ENCODE assay signal across 8 mouse cellular contexts in the genomic region with DNA sequence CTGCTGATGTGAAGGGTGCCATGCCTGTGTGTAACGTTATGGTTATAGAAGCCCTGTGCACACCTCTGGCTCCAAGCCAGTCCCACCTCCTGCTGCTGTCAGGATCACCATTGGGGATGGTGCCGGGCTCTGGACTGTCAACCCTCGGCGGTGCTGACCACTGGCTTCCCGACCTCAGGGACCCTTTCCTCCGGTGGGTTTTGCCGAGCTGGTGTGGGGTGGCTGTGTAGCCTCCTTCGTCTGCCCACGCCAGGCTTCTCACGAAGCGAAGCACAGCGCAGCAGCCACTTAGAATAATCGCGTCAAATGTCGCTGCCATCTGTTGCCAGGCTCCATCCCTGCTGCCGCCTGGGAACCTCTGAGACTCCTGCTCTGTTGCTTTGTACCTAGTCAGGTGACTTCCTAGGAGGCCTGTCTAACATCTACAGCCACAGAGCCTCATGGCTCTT. TPM values are rescaled to one million over a fixed set of nuclear protein-coding genes. Genes with fewer than 3 reads are reported as not detected.
A peak's percentile ranks its signal among the peaks of the same experiment; 100 is the strongest.
DNase-seq lines count a peak whose midpoint lies in the region; ATAC-seq and TF ChIP-seq lines count a peak whose summit lies in the region.

No protein-coding gene starts in this region.

- 33% methylated on average over 16 of the region's 16 CpGs for WGBS in heart, embryonic 15.5 days
- 27% methylated on average over 16 of the region's 16 CpGs for WGBS in forebrain, postnatal 0 days
- WGBS in midbrain, embryonic 15.5 days = 24% methylated on average over 16 of the region's 16 CpGs
- WGBS in kidney, embryonic 16.5 days = 47% methylated on average over 16 of the region's 16 CpGs

- no peak for DNase-seq in heart, postnatal 10 days
- DNase-seq in cerebellum, adult 8-10 months = peak; percentile 67
- DNase-seq in forebrain, postnatal 0 days = peak; percentile 85
- no peak for DNase-seq in urinary bladder, postnatal 25 days (ENCODE audit: low spot score)
- no peak for DNase-seq in embryo, embryonic 11 days

- TF ChIP-seq CTCF in forebrain, postnatal 0 days (IDR thresholded peaks at IDR 0.05; ENCODE audit: low read depth) = no peak

- peaks cover 99% of the 10 kb centered on the region for H3K4me1 ChIP-seq in heart, embryonic 15.5 days (replicated peaks)
- peaks cover 49% of the 10 kb centered on the region for H3K4me1 ChIP-seq in forebrain, postnatal 0 days (ENCODE audit: insufficient read depth)
- H3K4me1 ChIP-seq in midbrain, embryonic 15.5 days = peaks cover 82% of the 10 kb centered on the region
- peaks cover 82% of the 10 kb centered on the region for H3K4me1 ChIP-seq in kidney, embryonic 16.5 days (ENCODE audit: insufficient read depth, low read length)

- H3K9ac ChIP-seq in heart, embryonic 15.5 days = peak overlapping the region; percentile 18; the same call in 1 of the 2 replicates
- no peak overlapping the region for H3K9ac ChIP-seq in forebrain, postnatal 0 days
- no peak overlapping the region for H3K9ac ChIP-seq in midbrain, embryonic 15.5 days
- no peak overlapping the region for H3K9ac ChIP-seq in kidney, embryonic 16.5 days (replicated peaks; ENCODE audit: low read length)

- no peak for ATAC-seq in heart, embryonic 15.5 days (replicated peaks; ENCODE audit: insufficient number of reproducible peaks, insufficient read depth, low FRiP score, low read depth)
- ATAC-seq in forebrain, postnatal 0 days = peak; percentile 58
- ATAC-seq in midbrain, embryonic 15.5 days (replicated peaks) = no peak
- ATAC-seq in kidney, embryonic 16.5 days (ENCODE audit: low FRiP score, low TSS enrichment) = no peak

- no peaks in the 10 kb centered on the region for H3K36me3 ChIP-seq in heart, embryonic 15.5 days
- H3K36me3 ChIP-seq in forebrain, postnatal 0 days (ENCODE audit: insufficient read depth) = no peaks in the 10 kb centered on the region
- H3K36me3 ChIP-seq in midbrain, embryonic 15.5 days (replicated peaks) = no peaks in the 10 kb centered on the region
- no peaks in the 10 kb centered on the region for H3K36me3 ChIP-seq in kidney, embryonic 16.5 days (ENCODE audit: insufficient read depth, low read length)

- no peaks in the 10 kb centered on the region for H3K27me3 ChIP-seq in heart, embryonic 15.5 days
- no peaks in the 10 kb centered on the region for H3K27me3 ChIP-seq in forebrain, postnatal 0 days (ENCODE audit: insufficient read depth, low read length)
- H3K27me3 ChIP-seq in midbrain, embryonic 15.5 days (replicated peaks) = no peaks in the 10 kb centered on the region
- H3K27me3 ChIP-seq in kidney, embryonic 16.5 days (ENCODE audit: insufficient read depth, low read length) = no peaks in the 10 kb centered on the region

- intact Hi-C loops in heart, postnatal 10 days (cut with DNase I) = no loop called here

- peak overlapping the region; percentile 48 for H3K27ac ChIP-seq in heart, embryonic 15.5 days
- H3K27ac ChIP-seq in forebrain, postnatal 0 days (ENCODE audit: low read depth, low read length) = peak overlapping the region; percentile 78
- H3K27ac ChIP-seq in midbrain, embryonic 15.5 days = peak overlapping the region; percentile 77
- H3K27ac ChIP-seq in kidney, embryonic 16.5 days (ENCODE audit: low read length) = no peak overlapping the region

- H3K9me3 ChIP-seq in heart, embryonic 15.5 days (replicated peaks) = no peaks in the 10 kb centered on the region
- no peaks in the 10 kb centered on the region for H3K9me3 ChIP-seq in forebrain, postnatal 0 days (ENCODE audit: low read length)
- no peaks in the 10 kb centered on the region for H3K9me3 ChIP-seq in midbrain, embryonic 15.5 days
- no peaks in the 10 kb centered on the region for H3K9me3 ChIP-seq in kidney, embryonic 16.5 days (ENCODE audit: low read length)

- H3K4me2 ChIP-seq in heart, embryonic 15.5 days = peak overlapping the region; percentile 37; the same call in 1 of the 2 replicates
- H3K4me2 ChIP-seq in forebrain, postnatal 0 days (ENCODE audit: low read depth) = peak overlapping the region; percentile 17
- no peak overlapping the region for H3K4me2 ChIP-seq in midbrain, embryonic 15.5 days
- H3K4me2 ChIP-seq in kidney, embryonic 16.5 days (replicated peaks; ENCODE audit: low read depth, low read length) = no peak overlapping the region

- H3K4me3 ChIP-seq in heart, embryonic 15.5 days = no peak overlapping the region
- H3K4me3 ChIP-seq in forebrain, postnatal 0 days (ENCODE audit: low read depth, low read length) = no peak overlapping the region
- H3K4me3 ChIP-seq in midbrain, embryonic 15.5 days = no peak overlapping the region
- no peak overlapping the region for H3K4me3 ChIP-seq in kidney, embryonic 16.5 days (ENCODE audit: low read length)

RNA-seq across cellular contexts. Expression of gene Gins2, which starts 40.8 kb away (rescaled TPM):
- 43.9 and 56.2 TPM in 2 replicates for polyA plus RNA-seq in heart, embryonic 15.5 days (2015; fragmentation: Nextera tagmentation; extraction: Ambion mirVana)
- total RNA-seq in heart, postnatal 10 days (2021) = 10 to 100 TPM; 14.6 to 15.2 TPM
- total RNA-seq in forebrain, postnatal 0 days (2014; rRNA removed) = 2.6 and 5.3 TPM in 2 replicates
- 9.6 and 10.7 TPM in 2 replicates for polyA plus RNA-seq in forebrain, postnatal 0 days (2015; fragmentation: Nextera tagmentation; extraction: Ambion mirVana)
- polyA plus RNA-seq in midbrain, embryonic 15.5 days (2015; fragmentation: Nextera tagmentation; extraction: Ambion mirVana) = 15.3 and 16.5 TPM in 2 replicates
- polyA plus RNA-seq in kidney, embryonic 16.5 days (2015; fragmentation: Nextera tagmentation; extraction: Ambion mirVana) = 114 and 117 TPM in 2 replicates

Comparison
In these comparisons a context has a peak if more than half of its experiments do, and no peak if none do; other contexts are left out.
1. H3K4me2 ChIP-seq: peak in heart, embryonic 15.5 days (single experiment) and forebrain, postnatal 0 days (single experiment); none in midbrain, embryonic 15.5 days (single experiment) and kidney, embryonic 16.5 days (single experiment).
2. DNase-seq: peak in cerebellum, adult 8-10 months (single experiment) and forebrain, postnatal 0 days (single experiment); none in heart, postnatal 10 days (0 of 2), urinary bladder, postnatal 25 days (single experiment) and embryo, embryonic 11 days (single experiment).